Mouse (Mus musculus) liver, embryonic 14.5 days (tissue): ENCODE results near the gene Xrcc3. TPM values are rescaled to one million over a fixed set of nuclear protein-coding genes. Genes with fewer than 3 reads are reported as not detected.

Experiments
- ATAC-seq: fragments of 200-750 bp; cut with Nextera tagmentation; 2 replicates; pipeline ENCODE4 v1.8.0; 2017; ENCODE audit warnings: moderate number of reproducible peaks, mild to moderate bottlenecking, moderate library complexity; ENCODE audit not compliant: insufficient read depth
- DNase-seq, 3 experiments: peaks; one replicate each; pipeline ENCODE4 v3.0.0-alpha.2; 2012 to 2013; ENCODE audit warnings: low read depth in 3 of 3, low spot score in 3 of 3
- H3K27ac ChIP-seq: fragments of 300-500 bp; sonication (generic); 2 replicates; pipeline ENCODE4 v1.5.1; 2014; ENCODE audit warnings: moderate library complexity, mild to moderate bottlenecking, control low read depth, inconsistent platforms
- H3K27me3 ChIP-seq: fragments of 300-500 bp; sonication (generic); 2 replicates; pipeline ENCODE4 v1.6.1; 2014; ENCODE audit warnings: mild to moderate bottlenecking, low read length, moderate library complexity; ENCODE audit not compliant: control insufficient read depth, insufficient read depth
- H3K36me3 ChIP-seq: fragments of 300-500 bp; sonication (generic); replicated peaks from 2 replicates; pipeline ENCODE4 v1.6.1; 2014; ENCODE audit warnings: low read depth; ENCODE audit not compliant: control insufficient read depth, insufficient read depth
- H3K4me1 ChIP-seq, 2 experiments: fragments of 200-500 bp in 1 of 2; fragments of 300-500 bp in 1 of 2; sonication (generic) in 1 of 2; replicated peaks; 2 replicates each; pipeline ENCODE4 v1.6.1; 2012 to 2014; ENCODE audit warnings: antibody characterized with exemption in 1 of 2, inconsistent platforms in 1 of 2, low read length in 1 of 2; ENCODE audit not compliant: control insufficient read depth in 2 of 2, insufficient read depth in 2 of 2
- H3K4me2 ChIP-seq: fragments of 300-500 bp; sonication (generic); 2 replicates; pipeline ENCODE4 v1.6.1; 2014; ENCODE audit warnings: low read depth, mild to moderate bottlenecking, control low read depth, moderate library complexity
- H3K4me3 ChIP-seq, 2 experiments: fragments of 200-500 bp in 1 of 2; fragments of 300-500 bp in 1 of 2; sonication (generic) in 1 of 2; 2 replicates each; pipeline ENCODE4 v1.5.1; 2012 to 2014; ENCODE audit warnings: low read depth in 2 of 2, low read length in 2 of 2, mild to moderate bottlenecking in 2 of 2, control low read depth in 1 of 2, inconsistent platforms in 1 of 2, moderate library complexity in 1 of 2; ENCODE audit not compliant: insufficient read depth in 1 of 2
- H3K9ac ChIP-seq: fragments of 300-500 bp; sonication (generic); replicated peaks from 2 replicates; pipeline ENCODE4 v1.6.1; 2014; ENCODE audit warnings: mild to moderate bottlenecking, control low read depth, moderate library complexity
- H3K9me3 ChIP-seq: fragments of 300-500 bp; sonication (generic); 2 replicates; pipeline ENCODE4 v1.6.1; 2016; ENCODE audit warnings: low read length, mixed read lengths; ENCODE audit not compliant: control insufficient read depth
- CTCF ChIP-seq: IDR thresholded peaks from 2 replicates; pipeline ENCODE4 v1.5.1; 2016; ENCODE audit warnings: antibody characterized with exemption, low read depth, control low read depth
- EP300 ChIP-seq: IDR thresholded peaks from 2 replicates; pipeline ENCODE4 v1.6.1; 2016; ENCODE audit warnings: antibody characterized with exemption, low read depth
- WGBS: fragments of 180-500 bp; shearing (Covaris S2); extraction: QIAGEN DNeasy Blood & Tissue Kit; methylation state at CpG from one replicate; pipeline ENCODE4 v1.1.7; 2014; ENCODE audit not compliant: insufficient replicate concordance; 5-methylcytosine and 5-hydroxymethylcytosine counted together
- polyA plus RNA-seq, 2 experiments: library from polyadenylated mRNA; depleted of rRNA in 1 of 2; stranded (reverse) in 1 of 2; unstranded in 1 of 2; fragments of >200 nt; fragmentation: Nextera tagmentation in 1 of 2; extraction: Ambion mirVana in 1 of 2; gene quantifications; 2 replicates each; pipeline versions ENCODE4 v1.2.1 to v1.2.3; 2012 to 2014

Xrcc3 gene
- polyA plus RNA-seq, 2 experiments = 6.6 to 11.7 TPM

- no peak for TF ChIP-seq CTCF
- no peak for TF ChIP-seq EP300
- Histone ChIP-seq H3K27ac (no peak overlapping the region), H3K4me3 (no peak overlapping the region), H3K4me1 (peaks cover 33 to 41% of the 10 kb centered on the region in 2 experiments), H3K36me3 (no peaks in the 10 kb centered on the region; the same call in none of the 2 replicates), H3K9ac (no peak overlapping the region), H3K4me2 (peak overlapping the region; percentile 96), H3K27me3 (no peaks in the 10 kb centered on the region), H3K9me3 (no peaks in the 10 kb centered on the region)
- DNase-seq (no peak), ATAC-seq (no peak)
- 67% methylated on average over 8 of the region's 8 CpGs for WGBS
Measured at GRCm38 (mm10) chr12:111817991-111818390, 4.3 kb upstream of the Xrcc3 start.

- WGBS = 4% methylated on average over 9 of the region's 9 CpGs
- H3K27ac ChIP-seq = peak overlapping the region; percentile 66
- peaks cover 40 to 47% of the 10 kb centered on the region in 2 experiments for H3K4me1 ChIP-seq
- peak overlapping the region; percentile 60 for H3K9ac ChIP-seq
- no peaks in the 10 kb centered on the region for H3K27me3 ChIP-seq
- peak overlapping the region; percentile 31 to 66 for H3K4me3 ChIP-seq
- TF ChIP-seq CTCF (peak; percentile 59), EP300 (peak; percentile 47; the same call in 1 of the 2 replicates)
- H3K36me3 ChIP-seq = no peaks in the 10 kb centered on the region; the same call in none of the 2 replicates
- DNase-seq (peak; percentile 69 to 74 (median 73)), ATAC-seq (peak; percentile 39)
- no peaks in the 10 kb centered on the region for H3K9me3 ChIP-seq
- peak overlapping the region; percentile 96 for H3K4me2 ChIP-seq
Measured at GRCm38 (mm10) chr12:111816967-111817366, 3.3 kb upstream of the Xrcc3 start.

DNA sequence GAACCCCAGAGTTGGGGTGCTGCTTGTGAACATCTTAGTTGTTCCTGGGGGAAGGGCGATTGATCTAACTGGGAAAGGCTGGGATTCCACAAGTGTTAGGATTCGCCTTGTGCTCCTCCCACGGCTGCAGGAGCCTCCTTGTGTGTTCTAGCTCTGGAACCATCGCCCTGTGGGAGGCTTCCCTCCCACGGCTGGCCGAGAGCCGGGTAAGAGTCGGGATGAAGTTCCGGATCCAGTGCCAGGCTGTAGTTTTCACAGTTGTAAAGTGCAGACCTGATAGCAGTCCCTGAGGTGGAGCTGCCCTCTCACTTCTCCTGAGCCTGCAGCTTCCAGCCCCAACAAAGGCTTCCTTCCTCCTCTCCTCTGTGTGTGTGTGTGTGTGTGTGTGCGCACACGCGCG lies 2.9 kb upstream of the Xrcc3 start:
- WGBS = 64% methylated on average over 13 of the region's 13 CpGs
- ATAC-seq (no peak), DNase-seq (no peak)
- Histone ChIP-seq H3K9me3 (no peaks in the 10 kb centered on the region), H3K4me1 (peaks cover 40 to 47% of the 10 kb centered on the region in 2 experiments), H3K4me3 (peak overlapping the region; percentile 31 to 66), H3K4me2 (peak overlapping the region; percentile 96), H3K9ac (peak overlapping the region; percentile 60), H3K36me3 (no peaks in the 10 kb centered on the region; the same call in none of the 2 replicates), H3K27ac (peak overlapping the region; percentile 66), H3K27me3 (no peaks in the 10 kb centered on the region)
- TF ChIP-seq EP300 (no peak), CTCF (no peak)

DNA sequence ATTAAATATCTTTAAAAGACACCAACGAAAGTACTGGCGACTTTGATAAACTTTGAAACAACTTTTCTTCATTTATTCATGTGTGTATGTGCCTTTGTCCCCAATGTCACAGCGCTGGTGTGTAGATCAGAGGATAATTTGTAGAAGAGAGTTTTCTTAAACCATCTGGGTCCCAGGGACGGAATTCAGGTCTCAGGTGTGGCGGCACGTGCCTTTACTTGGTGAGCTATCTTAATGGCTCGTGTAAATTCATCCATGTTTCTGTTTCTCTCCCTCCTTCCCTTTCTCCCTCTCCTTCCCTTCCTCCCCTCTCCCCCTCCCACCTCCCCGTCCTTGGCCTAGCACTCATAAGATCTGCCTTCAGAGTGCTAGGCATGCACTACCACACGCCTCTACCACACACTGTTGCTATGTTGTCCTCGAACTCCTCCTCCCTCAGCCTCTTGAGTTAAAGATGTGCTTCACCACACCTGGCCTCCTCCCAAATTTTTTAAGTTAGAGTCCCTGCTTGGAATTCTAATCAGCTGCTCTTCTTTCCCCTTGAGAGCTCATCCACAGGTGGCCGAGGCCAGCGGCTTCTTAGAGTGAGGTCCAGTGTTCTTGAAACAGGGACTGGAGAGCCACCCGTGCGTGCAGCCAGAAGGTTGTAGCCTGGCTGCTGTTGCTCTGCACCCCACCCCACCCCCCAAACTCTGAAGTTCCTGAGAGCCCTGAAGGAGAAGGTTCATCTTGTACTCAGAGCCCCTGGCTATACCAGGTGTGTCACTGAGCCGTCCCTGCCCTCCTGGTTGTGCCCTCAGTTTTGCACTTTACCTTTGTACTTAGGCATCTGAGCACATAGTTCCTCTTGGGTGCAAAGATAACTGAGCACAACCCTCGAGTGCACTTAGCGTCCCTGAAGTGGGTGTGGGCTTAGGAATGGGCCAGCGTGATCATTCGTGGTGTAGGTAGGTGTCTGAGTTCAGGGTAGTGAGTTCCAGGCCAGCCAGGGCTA lies 1.4 kb upstream of the Xrcc3 start:
- Histone ChIP-seq H3K4me3 (peak overlapping the region; percentile 66 to 86), H3K36me3 (no peaks in the 10 kb centered on the region; the same call in 1 of the 2 replicates), H3K9ac (peak overlapping the region; percentile 58), H3K4me1 (peaks cover 40 to 47% of the 10 kb centered on the region in 2 experiments), H3K4me2 (peak overlapping the region; percentile 96), H3K27me3 (no peaks in the 10 kb centered on the region), H3K27ac (peak overlapping the region; percentile 66), H3K9me3 (no peaks in the 10 kb centered on the region)
- no peak for ATAC-seq
- 14% methylated on average over 19 of the region's 19 CpGs for WGBS
- no peak for TF ChIP-seq CTCF
- TF ChIP-seq EP300 = no peak
- DNase-seq = no peak

GRCm38 (mm10) chr12:111813111-111813765 lies 435 bp downstream of the Xrcc3 start:
- DNase-seq = peak in 1 of 3 experiments; percentile 38
- Histone ChIP-seq H3K4me2 (peak overlapping the region; percentile 88), H3K4me1 (peaks cover 45 to 46% of the 10 kb centered on the region in 2 experiments), H3K27ac (peak overlapping the region; percentile 2), H3K27me3 (no peaks in the 10 kb centered on the region), H3K4me3 (peak overlapping the region; percentile 86), H3K9ac (peak overlapping the region; percentile 86), H3K9me3 (no peaks in the 10 kb centered on the region), H3K36me3 (peaks cover 2% of the 10 kb centered on the region)
- no peak for TF ChIP-seq EP300
- no peak for TF ChIP-seq CTCF
- 4% methylated on average over 27 of the region's 27 CpGs for WGBS
- ATAC-seq = no peak
